Mouse (Mus musculus): ENCODE results near the gene D630045J12Rik.

DNA sequence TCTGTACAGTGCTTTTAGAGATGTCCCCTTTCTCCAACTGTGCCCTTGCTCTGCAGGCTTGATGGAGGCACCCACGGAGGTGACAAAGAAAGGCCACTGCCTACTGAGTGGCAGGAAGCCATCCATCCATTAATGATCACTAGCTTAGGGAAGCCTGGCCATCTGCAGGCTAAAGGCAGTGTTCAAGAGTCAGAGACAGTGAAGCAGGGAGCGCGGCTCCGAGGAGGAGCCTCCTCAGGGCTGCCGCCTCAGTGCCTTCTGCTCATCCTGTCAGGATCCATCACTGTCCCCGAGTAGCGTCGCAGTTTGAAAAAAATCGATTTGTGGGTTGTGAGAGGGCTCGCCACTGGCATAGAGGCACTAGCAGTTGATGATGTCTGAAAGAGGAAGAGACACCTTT lies 105.2 kb downstream of the D630045J12Rik start:
- TF ChIP-seq CHD2 (IDR thresholded peaks at IDR 0.05; ENCODE audit: low read depth, low read length): no peak
- TF ChIP-seq MAFK (IDR thresholded peaks at IDR 0.05; ENCODE audit: insufficient read depth, low read depth, low read length): no peak

Measured in ES-E14 (cell line).